Mouse (Mus musculus) spleen, adult 2 months (tissue): ENCODE results near the gene Etnk2.

Source experiments
- CTCF ChIP-seq: fragments of 200-500 bp; IDR thresholded peaks from 2 replicates; pipeline ENCODE4 v1.5.1; 2011; ENCODE audit warnings: mild to moderate bottlenecking, inconsistent platforms; ENCODE audit not compliant: insufficient read depth, insufficient read length, insufficient replicate concordance; ENCODE audit errors: extremely low read depth
- POLR2A ChIP-seq: fragments of 200-500 bp; IDR thresholded peaks from 2 replicates; pipeline ENCODE4 v1.6.1; 2011; ENCODE audit warnings: low read depth, low read length, inconsistent platforms

DNA sequence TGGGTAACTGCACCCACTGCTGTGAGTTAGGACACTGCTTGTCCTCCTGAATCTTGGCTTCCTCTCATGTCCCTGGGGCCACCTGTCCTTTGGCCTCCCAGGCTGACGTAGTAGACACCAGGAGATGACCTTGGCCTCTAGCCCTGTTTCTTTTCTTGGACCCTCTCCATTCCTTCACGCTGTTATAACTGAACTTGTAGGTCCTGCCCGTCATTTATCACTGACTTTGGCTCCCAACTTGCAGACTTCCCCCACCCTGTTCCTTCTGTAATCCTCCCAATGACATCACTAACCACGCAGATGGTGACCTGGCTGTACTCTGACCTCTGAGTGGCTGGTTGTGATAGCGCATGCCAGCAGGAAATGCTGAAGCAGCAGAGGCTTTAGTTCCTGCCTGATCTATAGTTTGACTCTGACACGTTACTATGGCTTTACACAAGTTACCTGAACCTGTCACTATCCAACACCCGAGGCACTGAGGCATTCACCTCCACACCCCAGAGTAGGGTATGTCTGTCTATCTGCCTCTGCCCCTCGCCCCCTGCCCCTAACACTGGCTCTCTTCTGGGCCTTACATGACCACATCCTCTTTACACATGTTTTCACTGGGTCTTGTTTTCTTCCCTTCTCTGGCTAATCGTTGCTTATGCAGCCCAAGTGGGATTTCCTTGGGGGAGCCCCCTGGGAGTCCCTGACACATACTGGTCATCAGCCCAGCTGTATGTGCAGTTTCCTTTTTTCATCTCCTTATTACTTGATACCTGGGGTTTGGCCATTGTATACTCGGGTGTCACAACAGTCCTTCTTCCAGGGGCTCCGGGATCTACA lies 15.5 kb upstream of the Etnk2 start:
- no peak for TF ChIP-seq CTCF
- TF ChIP-seq POLR2A, result no peak
